Mouse (Mus musculus): ENCODE results near the gene Olfr26.

DNA sequence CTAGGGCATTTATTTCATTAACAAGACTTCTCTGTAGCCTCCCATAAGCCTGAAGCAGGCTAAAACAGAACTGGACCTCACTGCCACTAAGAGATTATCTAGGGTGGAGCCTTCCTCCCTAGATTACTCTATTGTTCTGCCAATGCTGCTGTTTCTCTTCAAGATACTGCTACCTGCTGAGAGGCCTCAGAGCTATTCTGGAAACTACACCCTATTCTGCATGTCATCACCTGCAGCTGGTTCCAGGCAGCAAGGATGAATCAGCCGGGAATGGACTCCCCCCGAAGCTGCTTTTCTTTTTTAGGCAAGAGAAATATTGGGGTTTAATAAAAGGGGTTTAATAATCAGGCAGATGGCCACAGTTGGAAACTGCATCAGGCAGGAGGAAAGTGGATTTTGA lies 21.8 kb upstream of the Olfr26 start:
- TF ChIP-seq MEF2A (IDR thresholded peaks at IDR 0.05; ENCODE audit: extremely low read depth, insufficient replicate concordance, low read depth, low read length, poor library complexity, severe bottlenecking): no peak
- no peak for TF ChIP-seq E2F4 (IDR thresholded peaks at IDR 0.05; ENCODE audit: borderline replicate concordance, low read depth, low read length)
- no peak for TF ChIP-seq NELFE (IDR thresholded peaks at IDR 0.05; ENCODE audit: low read depth, low read length)
- TF ChIP-seq CHD1 (IDR thresholded peaks at IDR 0.05; ENCODE audit: low read depth, low read length): no peak
- TF ChIP-seq POLR2A (IDR thresholded peaks at IDR 0.05; ENCODE audit: control insufficient read depth in 1 of 2, insufficient read depth in 1 of 2, low read depth in 1 of 2, low read length in 2 of 2, poor library complexity in 1 of 2): no peak
- TF ChIP-seq EP300 (IDR thresholded peaks at IDR 0.05; ENCODE audit: low read depth in 1 of 2, low read length in 2 of 2): no peak
- TF ChIP-seq GATA1 (IDR thresholded peaks at IDR 0.05; ENCODE audit: low read depth, low read length): no peak
- TF ChIP-seq USF2 (IDR thresholded peaks at IDR 0.05; ENCODE audit: borderline replicate concordance in 1 of 2, insufficient read depth in 1 of 2, low read depth in 1 of 2, low read length in 2 of 2): no peak
- no peak for TF ChIP-seq MAFK (IDR thresholded peaks at IDR 0.05; ENCODE audit: borderline replicate concordance, low read depth, low read length)
- TF ChIP-seq ZC3H11A (IDR thresholded peaks at IDR 0.05; ENCODE audit: low read depth, low read length): no peak
- TF ChIP-seq USF1 (IDR thresholded peaks at IDR 0.05; ENCODE audit: low read depth, low read length): no peak
